Mouse (Mus musculus) left cerebral cortex, postnatal 36 days (tissue): ENCODE measurements around the gene Chmp2a. TPM values are rescaled to one million over a fixed set of nuclear protein-coding genes. Genes with fewer than 3 reads are reported as not detected.
A peak's percentile ranks its signal among the peaks of the same experiment; 100 is the strongest.

Experiments used
- DNase-seq, 2 experiments: peaks; one replicate each; pipeline ENCODE4 v3.0.0; 2021 to 2022; ENCODE audit warnings: low spot score in 2 of 2, mixed read lengths in 1 of 2
- intact Hi-C: fragments of 180-260 bp; cut with DNase I; formaldehyde crosslinking; loops from one replicate; pipeline ENCODE4 v1.15.1; 2025
- total RNA-seq, 2 experiments: library from RNA; stranded (reverse); gene quantifications; 2 replicates each; pipeline ENCODE4 v1.2.3; 2021

Gene Chmp2a
- total RNA-seq, 2 experiments from 2014 or later: 124 to 136 TPM

GRCm38 (mm10) chr7:13009143-13010004 lies 25.2 kb downstream of the Chmp2a start:
- intact Hi-C loops: loop anchor here (5.0 kb wide), 1 partner anchor 38 kb away; no protein-coding TSS in a partner anchor
- DNase-seq: peak; percentile 93 to 96

GRCm38 (mm10) chr7:13007341-13008092 lies 27.1 kb downstream of the Chmp2a start:
- intact Hi-C loops: loop anchor here (5.0 kb wide), 1 partner anchor 40 kb away; no protein-coding TSS in a partner anchor

GRCm38 (mm10) chr7:13006531-13006930 lies 28.1 kb downstream of the Chmp2a start:
- intact Hi-C loops: loop anchor here (5.0 kb wide), 1 partner anchor 41 kb away; no protein-coding TSS in a partner anchor
- DNase-seq: no peak

More at GRCm38 (mm10) chr7:13007341-13008092, 27.1 kb downstream of the Chmp2a start:
- no peak for DNase-seq

GRCm38 (mm10) chr7:13006011-13006410 lies 28.6 kb downstream of the Chmp2a start:
- intact Hi-C loops: loop anchor here (5.0 kb wide), 1 partner anchor 41 kb away; no protein-coding TSS in a partner anchor
- DNase-seq: no peak

- intact Hi-C loops: no loop called here
- no peak for DNase-seq
These were observed 31.2 kb downstream of the Chmp2a start for GRCm38 (mm10) chr7:13003380-13003779.

GRCm38 (mm10) chr7:13001584-13001983 lies 33.0 kb downstream of the Chmp2a start:
- intact Hi-C loops: no loop called here
- no peak for DNase-seq

- DNase-seq: no peak
These were observed 35.8 kb downstream of the Chmp2a start, which contains the start of gene Trim28 for GRCm38 (mm10) chr7:12998851-12999250. TSS of gene Trim28 (plus strand) at chr7:12999114.

GRCm38 (mm10) chr7:12998053-12998452 lies 36.6 kb downstream of the Chmp2a start, which contains the start of gene Slc27a5:
TSS of gene Slc27a5 (minus strand) at chr7:12998192.
- intact Hi-C loops: no loop called here
- no peak for DNase-seq

More at GRCm38 (mm10) chr7:12998851-12999250, 35.8 kb downstream of the Chmp2a start, which contains the start of gene Trim28:
- intact Hi-C loops: no loop called here

GRCm38 (mm10) chr7:12997230-12997629 lies 37.4 kb downstream of the Chmp2a start:
- intact Hi-C loops: no loop called here
- DNase-seq: no peak

- no peak for DNase-seq
- intact Hi-C loops: no loop called here
These were observed 38.7 kb downstream of the Chmp2a start for GRCm38 (mm10) chr7:12995862-12996261.

GRCm38 (mm10) chr7:12993148-12993547 lies 41.5 kb downstream of the Chmp2a start:
- no peak for DNase-seq
- intact Hi-C loops: no loop called here

GRCm38 (mm10) chr7:12992222-12992621 lies 42.4 kb downstream of the Chmp2a start:
- DNase-seq: no peak
- intact Hi-C loops: no loop called here

- intact Hi-C loops: no loop called here
These were observed 47.0 kb downstream of the Chmp2a start for GRCm38 (mm10) chr7:12987409-12988189.

GRCm38 (mm10) chr7:12986906-12987305 lies 47.7 kb downstream of the Chmp2a start:
- DNase-seq: no peak
- intact Hi-C loops: no loop called here

More at GRCm38 (mm10) chr7:12987409-12988189, 47.0 kb downstream of the Chmp2a start:
- DNase-seq: no peak

GRCm38 (mm10) chr7:12985724-12986123 lies 48.9 kb downstream of the Chmp2a start:
- intact Hi-C loops: no loop called here
- no peak for DNase-seq
